Mouse (Mus musculus) kidney, embryonic 16.5 days (tissue): Measurements from ENCODE around the gene Eefsec. TPM values are rescaled to one million over a fixed set of nuclear protein-coding genes. Genes with fewer than 3 reads are reported as not detected.
A peak's percentile ranks its signal among the peaks of the same experiment; 100 is the strongest.

Experiments
- ATAC-seq: fragments of 200-750 bp; cut with Nextera tagmentation; 2 replicates; pipeline ENCODE4 v1.8.0; 2017; ENCODE audit warnings: moderate TSS enrichment; ENCODE audit not compliant: low FRiP score, low TSS enrichment
- H3K27ac ChIP-seq: fragments of 300-500 bp; sonication (generic); 2 replicates; pipeline ENCODE4 v1.5.1; 2014; ENCODE audit warnings: low read length
- H3K27me3 ChIP-seq: fragments of 300-500 bp; sonication (generic); 2 replicates; pipeline ENCODE4 v1.6.1; 2014; ENCODE audit warnings: low read length, control low read depth, mixed read lengths; ENCODE audit not compliant: insufficient read depth
- H3K36me3 ChIP-seq: fragments of 300-500 bp; sonication (generic); 2 replicates; pipeline ENCODE4 v1.6.1; 2014; ENCODE audit warnings: low read length, control low read depth, mixed read lengths; ENCODE audit not compliant: insufficient read depth
- H3K4me1 ChIP-seq: fragments of 300-500 bp; sonication (generic); 2 replicates; pipeline ENCODE4 v1.6.1; 2014; ENCODE audit warnings: low read length, control low read depth, mixed read lengths; ENCODE audit not compliant: insufficient read depth
- H3K4me2 ChIP-seq: fragments of 300-500 bp; sonication (generic); replicated peaks from 2 replicates; pipeline ENCODE4 v1.6.1; 2014; ENCODE audit warnings: low read depth, low read length
- H3K4me3 ChIP-seq: fragments of 300-500 bp; sonication (generic); 2 replicates; pipeline ENCODE4 v1.5.1; 2014; ENCODE audit warnings: mild to moderate bottlenecking, low read length
- H3K9ac ChIP-seq: fragments of 300-500 bp; sonication (generic); replicated peaks from 2 replicates; pipeline ENCODE4 v1.6.1; 2014; ENCODE audit warnings: low read length
- H3K9me3 ChIP-seq: fragments of 300-500 bp; sonication (generic); 2 replicates; pipeline ENCODE4 v1.6.1; 2016; ENCODE audit warnings: low read length, control low read depth
- WGBS: fragments of 180-500 bp; shearing (Covaris S2); extraction: QIAGEN DNeasy Blood & Tissue Kit; methylation state at CpG from one replicate; pipeline ENCODE4 v1.1.7; 2014; 5-methylcytosine and 5-hydroxymethylcytosine counted together
- polyA plus RNA-seq: library from polyadenylated mRNA; unstranded; fragments of >200 nt; fragmentation: Nextera tagmentation; extraction: Ambion mirVana; gene quantifications from 2 replicates; pipeline ENCODE4 v1.2.1, GENCODE M21; 2015

Gene Eefsec
- polyA plus RNA-seq, 1 experiment from 2014 or later, result 36.8 TPM

DNA sequence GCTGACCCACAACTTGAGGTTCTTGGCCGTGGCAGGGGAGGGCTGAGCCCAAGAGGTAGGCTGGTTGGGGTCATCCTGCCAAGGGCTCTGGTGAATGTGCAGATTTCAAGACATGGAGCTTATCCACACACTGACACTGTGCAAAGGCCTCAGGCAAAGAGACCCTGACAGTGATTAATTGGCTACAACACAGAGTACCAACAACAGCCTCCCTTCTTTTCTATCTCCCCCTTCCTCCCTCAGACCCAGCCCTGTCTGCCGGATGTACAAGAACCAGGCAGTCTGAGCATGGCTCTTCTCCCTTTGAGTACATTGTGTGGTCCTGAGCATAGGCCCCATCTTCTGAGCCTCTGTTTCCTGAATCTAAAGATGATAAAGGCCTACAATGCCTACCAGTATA, 131.0 kb downstream of the Eefsec start:
- Histone ChIP-seq H3K27me3 (no peaks in the 10 kb centered on the region), H3K4me2 (no peak overlapping the region), H3K4me3 (no peak overlapping the region), H3K9ac (no peak overlapping the region), H3K9me3 (no peaks in the 10 kb centered on the region), H3K27ac (no peak overlapping the region), H3K36me3 (no peaks in the 10 kb centered on the region), H3K4me1 (peaks cover 13% of the 10 kb centered on the region; the same call in 1 of the 2 replicates)
- no peak for ATAC-seq
- 35% methylated on average over 2 of the region's 2 CpGs for WGBS

DNA sequence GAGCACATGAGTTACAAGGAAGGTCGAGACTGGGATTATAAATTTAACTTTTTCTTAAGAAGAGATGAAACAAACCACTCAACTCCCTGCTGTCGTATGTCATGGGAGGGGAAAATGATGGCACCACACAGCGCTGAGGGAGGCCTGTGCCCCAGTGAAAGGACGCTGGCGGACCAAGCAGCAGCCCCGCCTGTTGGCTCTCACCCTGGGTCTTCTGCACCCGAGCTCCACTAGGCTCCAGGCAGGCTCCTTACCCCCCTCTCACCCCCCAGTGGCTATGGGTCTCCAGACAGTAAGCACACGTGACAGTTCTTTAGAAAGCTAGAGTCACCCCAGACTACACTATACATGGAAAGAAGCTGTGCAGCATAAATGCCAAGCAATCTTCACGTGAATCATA, 132.4 kb downstream of the Eefsec start:
- 41% methylated on average over 9 of the region's 9 CpGs for WGBS
- Histone ChIP-seq H3K9me3 (no peaks in the 10 kb centered on the region), H3K27ac (no peak overlapping the region), H3K4me1 (peaks cover 13% of the 10 kb centered on the region; the same call in 1 of the 2 replicates), H3K9ac (no peak overlapping the region), H3K4me2 (no peak overlapping the region), H3K4me3 (no peak overlapping the region), H3K36me3 (no peaks in the 10 kb centered on the region), H3K27me3 (no peaks in the 10 kb centered on the region)
- ATAC-seq, result peak; percentile 60

DNA sequence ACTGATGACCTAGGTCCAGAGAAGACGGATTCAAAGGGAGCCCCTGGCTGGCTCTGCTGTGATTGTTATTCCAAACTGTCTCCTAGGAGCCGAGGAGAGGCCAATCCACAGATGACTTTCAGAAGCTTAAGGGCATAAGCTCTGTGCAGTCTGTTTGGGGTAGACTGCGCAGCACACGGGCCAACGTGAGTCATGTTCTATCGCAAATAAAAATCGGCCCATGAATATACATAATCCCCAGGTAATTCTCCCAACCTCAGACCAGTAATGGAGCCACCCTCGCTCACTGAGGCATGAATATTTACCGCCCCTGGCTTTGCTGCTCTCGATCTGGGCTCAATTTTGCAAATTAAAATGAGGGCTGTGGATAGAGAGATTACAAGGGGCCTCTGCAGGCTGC, 134.7 kb downstream of the Eefsec start:
- ATAC-seq, result peak; percentile 75
- H3K9me3 ChIP-seq, result no peaks in the 10 kb centered on the region
- no peaks in the 10 kb centered on the region for H3K27me3 ChIP-seq
- H3K27ac ChIP-seq, result peak overlapping the region; percentile 48; the same call in 1 of the 2 replicates
- no peak overlapping the region for H3K9ac ChIP-seq
- no peaks in the 10 kb centered on the region for H3K36me3 ChIP-seq
- peaks cover 13% of the 10 kb centered on the region; the same call in 1 of the 2 replicates for H3K4me1 ChIP-seq
- 73% methylated on average over 10 of the region's 10 CpGs for WGBS
- H3K4me2 ChIP-seq, result no peak overlapping the region
- no peak overlapping the region for H3K4me3 ChIP-seq

DNA sequence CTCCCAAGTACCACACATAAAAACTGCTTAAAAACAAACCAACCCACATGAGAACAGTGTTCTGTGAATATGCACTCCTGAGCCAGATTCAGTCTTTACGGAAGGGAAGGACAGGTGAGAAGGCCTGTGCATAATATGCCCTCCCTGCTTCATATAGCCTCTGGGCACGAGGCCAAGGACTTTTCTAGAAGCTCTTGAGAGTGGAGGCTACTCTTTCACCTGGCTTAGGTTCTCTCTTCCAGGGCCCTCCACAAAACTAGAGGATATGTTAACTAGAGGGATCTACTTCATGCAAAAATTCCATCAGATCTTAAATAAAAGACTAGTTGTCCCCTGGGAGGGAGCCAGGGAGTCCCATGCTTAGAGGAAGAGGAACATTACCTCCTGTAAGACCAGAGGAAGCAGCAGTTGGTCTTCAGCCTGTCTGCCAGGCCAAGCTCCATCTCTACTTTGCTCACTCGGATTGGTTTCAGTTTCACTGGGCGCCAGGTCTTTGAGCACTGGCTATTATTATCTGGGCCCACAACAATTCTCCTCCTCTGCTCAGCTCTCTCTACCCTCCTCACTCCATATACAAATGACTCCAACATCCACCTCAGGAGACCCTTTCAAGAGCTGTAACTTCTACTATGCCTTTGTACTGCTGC, 140.1 kb downstream of the Eefsec start:
- ATAC-seq, result no peak
- Histone ChIP-seq H3K9me3 (no peaks in the 10 kb centered on the region), H3K4me1 (no peaks in the 10 kb centered on the region), H3K4me2 (no peak overlapping the region), H3K27me3 (no peaks in the 10 kb centered on the region), H3K36me3 (no peaks in the 10 kb centered on the region), H3K27ac (no peak overlapping the region), H3K9ac (no peak overlapping the region), H3K4me3 (no peak overlapping the region)
- 81% methylated on average over 4 of the region's 4 CpGs for WGBS

DNA sequence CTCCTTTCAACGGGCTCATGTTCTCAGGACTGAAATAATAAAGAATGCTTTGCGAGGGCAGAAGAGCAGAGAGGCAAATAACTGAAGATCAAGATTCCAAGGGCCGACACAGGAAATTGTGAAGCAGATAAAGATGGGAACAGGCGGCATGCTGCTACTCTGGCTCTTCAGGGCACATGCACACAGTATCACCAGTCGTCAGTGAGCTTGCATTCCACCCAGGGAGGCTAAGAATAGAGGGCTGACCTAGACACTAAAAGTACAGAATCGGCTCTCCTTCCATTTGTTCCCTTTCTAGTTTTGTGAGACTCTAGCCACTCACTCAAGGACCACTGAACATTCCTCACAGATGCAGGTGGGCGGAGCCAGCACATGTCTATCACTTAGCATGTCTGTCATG, 145.1 kb downstream of the Eefsec start:
- H3K36me3 ChIP-seq, result peaks cover 5% of the 10 kb centered on the region; the same call in 1 of the 2 replicates
- no peaks in the 10 kb centered on the region for H3K27me3 ChIP-seq
- H3K4me1 ChIP-seq, result no peaks in the 10 kb centered on the region
- H3K4me2 ChIP-seq, result no peak overlapping the region
- H3K27ac ChIP-seq, result no peak overlapping the region
- 65% methylated on average over 7 of the region's 7 CpGs for WGBS
- H3K4me3 ChIP-seq, result no peak overlapping the region
- ATAC-seq, result no peak
- no peaks in the 10 kb centered on the region for H3K9me3 ChIP-seq
- no peak overlapping the region for H3K9ac ChIP-seq

DNA sequence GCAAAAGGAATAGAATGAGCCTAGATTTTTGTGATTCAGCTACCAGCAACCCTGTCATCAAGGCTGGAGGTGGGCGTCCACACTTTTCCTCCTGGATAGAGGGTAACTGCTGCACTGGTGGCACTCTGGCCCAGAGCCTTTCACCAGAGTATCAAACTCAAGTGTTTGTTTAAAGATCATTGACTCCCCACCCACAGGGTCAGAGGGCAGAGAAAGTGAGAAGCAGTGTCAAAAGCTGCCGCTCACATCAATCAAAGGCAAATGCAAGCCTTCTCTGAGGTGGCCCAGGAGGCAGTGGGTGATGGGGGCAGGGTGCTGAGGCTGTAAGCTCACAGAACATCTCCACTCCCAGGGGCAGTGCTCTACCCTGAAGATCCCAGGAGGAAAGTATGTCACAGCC, 146.8 kb downstream of the Eefsec start:
- Histone ChIP-seq H3K27ac (no peak overlapping the region), H3K4me1 (no peaks in the 10 kb centered on the region), H3K27me3 (no peaks in the 10 kb centered on the region), H3K9ac (no peak overlapping the region), H3K4me2 (no peak overlapping the region), H3K4me3 (no peak overlapping the region), H3K9me3 (no peaks in the 10 kb centered on the region), H3K36me3 (peaks cover 5% of the 10 kb centered on the region; the same call in 1 of the 2 replicates)
- 0 out of 2 replicates have a peak, but pooled peaks have one; percentile 12 for ATAC-seq
- WGBS, result 42% methylated on average over 2 of the region's 2 CpGs

DNA sequence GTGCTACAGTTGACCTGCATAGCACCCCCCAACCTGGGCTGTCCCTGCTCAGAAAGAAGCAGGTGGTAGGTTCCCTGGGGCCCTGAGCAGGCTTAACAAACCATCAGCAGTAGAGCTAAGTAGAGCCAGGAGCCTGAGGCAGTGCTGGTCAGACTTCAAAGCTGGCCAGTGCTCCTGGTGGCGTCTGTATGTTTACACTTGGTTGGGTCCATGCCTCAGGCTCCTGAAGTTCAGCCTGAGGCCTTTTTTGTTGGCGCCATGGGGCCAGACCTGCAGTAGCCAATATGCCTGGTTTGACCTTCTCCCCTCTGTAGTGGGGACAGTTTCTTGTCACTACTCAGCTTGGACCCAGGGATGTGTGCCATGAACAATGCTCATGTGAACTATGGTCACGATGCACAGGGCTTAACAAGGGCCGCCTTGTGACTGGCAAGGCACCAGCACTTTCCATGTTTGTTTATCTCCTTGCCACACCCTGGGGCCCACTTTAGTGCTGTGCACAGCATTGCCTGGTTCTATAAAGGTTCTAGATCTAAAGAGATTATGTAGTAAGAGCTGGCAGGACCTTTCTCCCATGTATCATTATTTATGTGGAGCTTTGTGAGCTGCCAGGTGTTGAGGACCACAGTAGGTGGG, 153.9 kb downstream of the Eefsec start:
- Histone ChIP-seq H3K4me2 (no peak overlapping the region), H3K9me3 (no peaks in the 10 kb centered on the region), H3K4me1 (no peaks in the 10 kb centered on the region), H3K27ac (no peak overlapping the region), H3K9ac (no peak overlapping the region), H3K4me3 (no peak overlapping the region), H3K36me3 (peaks cover under 1% of the 10 kb centered on the region; the same call in 1 of the 2 replicates), H3K27me3 (no peaks in the 10 kb centered on the region)
- 67% methylated on average over 4 of the region's 4 CpGs for WGBS
- ATAC-seq, result no peak

DNA sequence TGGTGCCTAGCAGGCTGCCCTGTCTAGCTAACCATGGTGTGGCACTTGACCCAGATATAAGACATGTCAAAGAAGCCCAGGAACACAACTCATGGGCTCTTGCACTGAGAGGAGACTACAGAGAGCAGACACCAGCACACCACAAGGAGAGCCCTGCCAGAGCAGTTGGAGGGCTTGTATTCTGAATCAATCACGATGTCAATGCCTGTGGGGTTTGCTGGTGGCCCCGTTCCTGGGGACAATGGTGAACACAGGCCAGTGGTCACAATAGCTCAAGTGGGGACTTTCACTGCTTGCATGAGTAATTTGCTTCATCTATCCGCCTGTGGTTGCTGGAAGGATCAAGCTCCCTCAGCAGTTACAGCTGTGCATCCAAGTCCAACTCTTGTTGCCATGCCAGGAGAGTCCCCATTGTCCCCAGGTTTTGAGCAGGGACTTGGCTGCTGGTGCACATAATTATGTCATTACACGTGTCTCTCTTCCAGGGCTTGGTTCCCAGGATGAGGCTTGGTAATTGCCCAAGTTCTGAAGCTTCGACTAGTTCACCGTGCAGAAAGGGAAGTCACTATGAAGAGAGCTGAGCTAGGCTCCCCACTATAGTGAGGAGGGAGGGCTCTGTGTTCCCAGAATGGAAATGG, 156.1 kb downstream of the Eefsec start:
- Histone ChIP-seq H3K9ac (no peak overlapping the region), H3K36me3 (no peaks in the 10 kb centered on the region), H3K4me3 (no peak overlapping the region), H3K27ac (no peak overlapping the region), H3K4me2 (no peak overlapping the region), H3K9me3 (no peaks in the 10 kb centered on the region), H3K27me3 (no peaks in the 10 kb centered on the region), H3K4me1 (no peaks in the 10 kb centered on the region)
- WGBS, result 92% methylated on average over 6 of the region's 6 CpGs
- ATAC-seq, result no peak

DNA sequence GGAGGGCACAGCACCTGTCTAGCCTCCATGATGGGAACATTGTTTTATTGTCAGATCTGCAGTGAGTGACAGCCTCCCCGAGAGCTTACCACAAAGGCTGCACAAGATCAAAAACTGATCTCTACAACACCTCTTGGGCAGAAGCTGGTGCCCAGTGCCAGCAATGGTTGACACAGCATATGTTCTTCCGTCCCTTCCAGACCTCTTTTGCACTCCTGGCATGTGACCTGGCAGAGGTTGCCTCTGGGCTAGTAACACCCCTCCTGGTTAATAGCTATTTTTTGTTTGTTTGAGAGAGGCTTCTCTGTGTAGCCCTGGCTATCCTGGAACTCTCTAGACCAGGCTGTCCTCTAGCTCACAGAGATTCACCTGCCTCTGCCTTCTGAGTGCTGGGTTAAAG, 168.2 kb downstream of the Eefsec start:
- WGBS, result 84% methylated on average over 2 of the region's 2 CpGs
- H3K27me3 ChIP-seq, result no peaks in the 10 kb centered on the region
- no peak overlapping the region for H3K4me2 ChIP-seq
- no peak overlapping the region for H3K4me3 ChIP-seq
- no peak overlapping the region for H3K9ac ChIP-seq
- no peak overlapping the region for H3K27ac ChIP-seq
- H3K36me3 ChIP-seq, result no peaks in the 10 kb centered on the region
- ATAC-seq, result no peak
- H3K9me3 ChIP-seq, result no peaks in the 10 kb centered on the region
- peaks cover 7% of the 10 kb centered on the region for H3K4me1 ChIP-seq

DNA sequence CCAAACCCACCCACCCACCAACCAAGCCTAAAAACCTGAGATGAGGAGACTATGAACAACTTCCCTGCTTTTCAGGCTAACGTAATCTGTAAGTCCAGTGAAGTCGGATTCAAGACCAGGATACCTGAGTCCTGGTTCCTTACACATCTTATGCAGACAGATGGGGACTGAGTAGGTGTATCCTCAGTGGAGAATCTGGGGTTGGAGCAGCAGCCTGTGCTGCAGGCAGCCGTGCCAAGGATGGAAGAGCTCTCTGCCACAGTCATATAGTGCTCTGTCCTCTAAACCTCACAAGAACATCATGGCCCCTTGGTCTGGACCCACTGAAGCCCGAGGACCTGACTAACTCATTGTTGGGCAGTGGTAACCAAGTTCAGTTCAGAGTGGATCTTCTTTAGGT, 169.1 kb downstream of the Eefsec start:
- Histone ChIP-seq H3K36me3 (no peaks in the 10 kb centered on the region), H3K27ac (no peak overlapping the region), H3K27me3 (no peaks in the 10 kb centered on the region), H3K9me3 (no peaks in the 10 kb centered on the region), H3K9ac (no peak overlapping the region), H3K4me3 (no peak overlapping the region), H3K4me1 (peaks cover 12% of the 10 kb centered on the region), H3K4me2 (no peak overlapping the region)
- 90% methylated on average over 4 of the region's 4 CpGs for WGBS
- no peak for ATAC-seq
